Mouse (Mus musculus) heart, adult 2 months (tissue): ENCODE results near the gene Cdk4.

ENCODE experiments used
- CTCF ChIP-seq: fragments of 200-600 bp; IDR thresholded peaks from 2 replicates; pipeline ENCODE4 v1.8.1; 2022; ENCODE audit warnings: antibody characterized with exemption, mild to moderate bottlenecking, moderate library complexity
- EP300 ChIP-seq: fragments of 200-500 bp; IDR thresholded peaks from 2 replicates; pipeline ENCODE4 v1.6.1; 2011; ENCODE audit warnings: low read depth, low read length, control low read depth; ENCODE audit not compliant: insufficient read depth
- POLR2A ChIP-seq: fragments of 200-500 bp; IDR thresholded peaks from 2 replicates; pipeline ENCODE4 v1.6.1; 2011; ENCODE audit warnings: mild to moderate bottlenecking, low read depth, low read length, control low read depth; ENCODE audit not compliant: insufficient read depth

DNA sequence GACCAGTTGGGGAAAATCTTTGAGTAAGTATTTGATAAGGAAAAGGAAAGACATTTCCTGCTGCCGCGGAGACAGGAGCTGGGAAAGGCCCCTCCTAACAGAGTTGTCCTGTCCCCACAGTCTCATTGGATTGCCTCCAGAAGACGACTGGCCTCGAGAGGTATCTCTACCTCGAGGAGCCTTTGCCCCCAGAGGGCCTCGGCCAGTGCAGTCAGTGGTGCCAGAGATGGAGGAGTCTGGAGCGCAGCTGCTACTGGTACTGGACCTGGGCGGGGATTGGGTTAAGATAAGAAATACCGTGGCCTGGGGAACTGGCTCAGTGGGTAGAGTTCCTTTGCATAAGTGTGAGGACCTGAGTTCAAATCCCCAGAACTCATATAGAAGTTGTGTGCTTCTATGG lies 2.6 kb downstream of the Cdk4 start:
- TF ChIP-seq EP300 (no peak), POLR2A (no peak), CTCF (no peak)
